Mouse (Mus musculus) layer of hippocampus, postnatal 36 days (tissue): ENCODE data around the gene Magohb. TPM values are rescaled to one million over a fixed set of nuclear protein-coding genes. Genes with fewer than 3 reads are reported as not detected.
"Not testable (repeated sequence)": the region's sequence is repeated elsewhere in the genome, so short reads cannot be mapped to it uniquely, and the experiment has no call there.

Source experiments
- DNase-seq, 2 experiments: peaks; one replicate each; pipeline ENCODE4 v3.0.0; 2022
- total RNA-seq, 2 experiments: library from RNA; stranded (reverse); gene quantifications; 2 replicates each; pipeline ENCODE4 v1.2.3; 2021

Magohb gene
- total RNA-seq: 10 to 100 TPM in 1 of 2 experiments, 1 to 10 TPM in 1; 9.7 to 14.1 TPM

DNA sequence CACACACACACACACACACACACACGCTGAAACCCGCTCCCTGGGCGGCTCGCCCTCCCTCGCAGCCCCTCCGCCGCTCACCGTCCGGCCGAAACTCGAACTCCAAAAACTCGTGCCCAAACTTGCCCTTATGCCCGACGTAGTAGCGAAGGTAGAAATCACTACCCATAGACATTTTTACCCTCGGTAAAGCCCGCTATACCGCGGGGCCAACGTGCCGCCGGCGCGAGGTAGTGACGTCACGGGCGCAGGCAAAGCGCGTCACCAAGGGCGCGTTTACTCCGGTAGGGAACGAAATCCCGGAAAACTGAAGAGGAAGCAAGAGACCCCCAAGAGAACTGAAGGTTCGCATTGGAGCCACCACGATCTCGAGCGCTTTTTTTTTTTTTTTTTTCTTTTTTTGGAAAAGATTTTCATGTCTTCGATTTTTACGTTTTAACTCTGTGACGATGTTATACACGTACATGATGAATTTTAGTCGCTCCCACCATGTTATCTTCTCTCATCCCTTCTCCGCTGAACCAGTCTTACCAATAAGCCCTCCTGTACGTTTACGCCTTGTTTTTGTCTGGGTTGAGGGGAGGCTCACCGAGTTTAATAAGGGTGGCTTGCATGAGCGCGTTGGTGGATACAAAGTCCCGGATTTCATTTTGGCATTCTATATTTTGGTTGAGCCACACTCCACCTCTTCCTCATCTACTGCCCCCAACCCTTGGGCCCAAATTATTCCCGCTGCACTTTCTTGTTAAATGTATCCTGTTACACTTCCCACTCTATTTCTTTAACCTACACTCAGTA is at the start of gene Magohb:
Gene Magohb (minus strand): TSS at position 254 of the 798 bp plus-strand sequence.
- DNase-seq: peak; percentile 80 to 81

DNA sequence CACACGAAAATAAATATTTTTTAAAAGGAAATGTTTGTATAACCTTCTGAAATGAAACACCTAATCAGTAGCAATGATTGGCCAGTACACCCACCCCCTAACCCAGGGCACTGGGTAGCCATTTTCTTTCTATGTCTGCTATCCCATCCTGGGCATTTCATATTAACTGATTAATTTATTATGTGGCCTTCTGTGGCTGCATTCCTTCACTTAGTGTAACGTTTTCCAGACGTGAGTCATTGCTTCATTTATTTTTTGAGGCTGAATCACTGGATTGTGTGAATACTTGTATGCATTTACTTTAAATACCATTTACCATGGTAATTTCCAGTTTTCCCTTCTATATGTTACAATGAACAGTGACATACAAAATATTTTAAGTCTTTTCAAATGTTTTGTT is 47.0 kb upstream of the Magohb start:
- DNase-seq: no peak

DNA sequence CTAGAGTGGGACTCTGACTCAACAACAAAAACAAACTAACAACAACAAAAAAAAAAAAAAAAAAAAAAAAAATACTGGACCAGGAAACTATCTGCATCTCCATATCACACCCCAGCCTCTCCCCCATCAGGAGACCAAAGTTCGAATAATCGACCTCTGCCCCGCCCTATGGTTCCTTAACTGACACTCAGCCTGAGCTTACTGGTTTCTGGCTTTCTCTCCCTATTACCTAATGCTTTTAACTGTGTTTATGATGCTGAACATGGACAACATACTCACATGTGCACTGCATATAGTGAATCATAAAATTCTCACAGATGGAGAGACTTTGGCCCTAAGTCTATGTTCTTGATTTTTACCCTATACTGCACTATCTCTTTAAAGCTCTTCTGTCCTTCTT is 46.3 kb upstream of the Magohb start:
- no peak for DNase-seq

DNA sequence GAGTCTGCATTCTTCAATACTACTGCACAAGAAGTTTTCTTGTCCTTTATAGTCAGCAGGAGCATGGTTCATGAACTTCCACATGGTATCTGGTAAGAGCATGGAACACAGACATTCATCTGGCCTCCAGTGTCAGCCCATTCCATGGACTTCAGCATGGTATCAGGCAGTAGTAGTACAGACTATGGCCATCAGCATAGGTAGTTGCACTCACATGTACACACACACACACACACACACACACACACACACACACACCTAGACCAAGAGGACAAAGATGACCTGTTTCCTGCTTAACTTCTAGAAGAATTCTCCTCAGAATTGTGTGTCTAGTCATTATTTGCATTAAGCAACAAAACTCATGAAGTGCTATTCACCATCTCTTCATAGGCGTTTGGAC is 45.7 kb upstream of the Magohb start:
- DNase-seq: no peak

DNA sequence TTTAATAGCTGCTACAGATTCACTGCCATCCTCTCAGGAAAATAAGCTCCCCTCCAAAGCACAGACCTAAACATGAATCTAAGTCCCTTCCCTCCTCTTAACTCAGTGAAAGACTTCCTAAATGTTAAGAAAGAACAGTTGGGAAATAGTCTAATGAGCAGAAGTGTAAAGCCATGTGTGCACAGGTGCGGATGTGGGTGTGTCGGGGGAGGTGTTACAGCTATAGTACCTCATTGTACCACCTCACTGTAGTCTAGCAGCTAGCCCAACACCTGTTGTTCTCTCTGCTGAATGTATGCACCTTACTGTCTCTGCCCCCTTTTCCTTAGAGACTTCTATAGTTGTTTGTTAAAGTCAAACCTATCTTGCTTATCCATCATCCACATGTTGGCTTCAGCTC is 34.0 kb upstream of the Magohb start:
- DNase-seq: no peak

DNA sequence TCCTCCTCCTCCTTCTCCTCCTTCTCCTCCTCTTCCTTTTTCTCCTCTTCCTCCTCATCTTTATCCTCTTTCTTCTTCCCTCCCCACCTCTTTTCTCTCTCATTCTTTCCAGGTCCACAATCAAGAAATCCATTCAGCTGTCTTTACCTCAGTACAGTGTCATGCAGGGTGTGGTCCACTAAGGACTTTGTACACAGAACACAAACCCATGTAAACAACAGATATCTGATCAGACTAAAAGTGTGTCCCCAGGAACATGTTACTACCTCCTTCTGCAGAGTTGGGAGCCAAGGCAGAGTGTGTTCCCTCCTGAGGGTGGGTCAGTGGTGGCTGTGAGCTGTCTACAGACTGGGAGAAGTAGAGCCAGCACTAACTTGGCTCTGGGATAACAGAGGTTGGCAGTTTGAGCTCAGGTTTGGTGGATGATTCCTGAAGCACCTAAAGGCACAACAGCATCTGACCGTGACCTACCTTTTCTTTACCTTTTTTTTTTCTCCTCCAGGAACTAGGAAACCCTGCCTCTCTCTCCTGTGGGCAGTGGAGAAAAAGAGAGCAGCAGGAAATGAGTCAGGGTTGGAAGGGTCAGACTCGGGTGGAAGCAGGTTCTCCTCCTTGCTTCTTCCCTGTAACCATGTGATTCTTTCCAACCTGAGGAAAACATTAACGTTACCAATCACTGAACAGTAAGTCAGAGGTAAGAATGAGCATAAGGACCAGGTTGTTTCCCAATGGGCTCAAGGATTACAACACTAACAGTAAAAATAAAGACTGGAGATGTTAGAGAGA is 29.0 kb upstream of the Magohb start:
- no peak for DNase-seq

DNA sequence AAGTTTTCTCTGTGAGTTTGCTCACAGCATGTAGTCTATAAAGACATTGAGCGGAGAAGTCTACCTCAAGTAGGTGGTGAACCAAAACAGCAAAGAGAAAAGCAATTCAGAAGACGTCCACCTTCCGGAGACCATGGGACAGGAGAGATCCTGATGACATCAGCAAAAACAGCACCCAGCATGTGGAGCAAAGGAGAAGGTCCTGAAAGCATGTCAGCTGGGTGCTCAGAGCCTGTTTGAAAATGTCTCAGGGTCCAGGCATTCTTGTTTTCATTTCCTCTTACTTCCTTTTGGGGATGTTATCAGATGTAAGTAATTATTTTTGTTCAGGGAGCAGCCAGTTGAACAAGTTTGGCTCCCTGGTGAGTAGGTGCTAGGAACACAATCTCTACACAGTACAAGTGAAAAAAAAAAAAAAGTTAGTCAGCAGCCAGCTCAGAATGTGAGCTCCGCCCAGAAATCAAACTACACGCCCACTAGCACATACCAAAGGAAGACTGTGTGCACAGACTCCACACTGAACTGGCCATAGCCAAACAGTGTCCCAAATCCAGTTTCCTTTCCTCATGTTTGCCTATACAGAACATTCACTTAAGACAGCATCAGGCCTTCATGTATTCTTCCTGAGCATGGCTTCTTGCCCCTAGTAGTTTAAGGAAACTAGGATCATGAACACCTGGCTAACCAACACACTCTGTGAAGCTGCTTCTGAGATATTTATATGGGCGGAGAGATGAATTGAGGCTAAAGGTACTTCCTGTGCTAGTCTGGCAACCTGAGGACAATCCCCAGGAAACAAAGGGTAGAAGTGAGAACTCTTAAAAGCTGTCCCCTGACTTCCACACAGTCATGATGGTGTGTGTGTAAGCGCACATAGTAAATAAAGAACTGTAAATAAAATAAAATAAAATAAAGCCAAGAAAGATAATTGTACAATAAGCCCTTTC is 23.4 kb upstream of the Magohb start:
- DNase-seq: no peak

DNA sequence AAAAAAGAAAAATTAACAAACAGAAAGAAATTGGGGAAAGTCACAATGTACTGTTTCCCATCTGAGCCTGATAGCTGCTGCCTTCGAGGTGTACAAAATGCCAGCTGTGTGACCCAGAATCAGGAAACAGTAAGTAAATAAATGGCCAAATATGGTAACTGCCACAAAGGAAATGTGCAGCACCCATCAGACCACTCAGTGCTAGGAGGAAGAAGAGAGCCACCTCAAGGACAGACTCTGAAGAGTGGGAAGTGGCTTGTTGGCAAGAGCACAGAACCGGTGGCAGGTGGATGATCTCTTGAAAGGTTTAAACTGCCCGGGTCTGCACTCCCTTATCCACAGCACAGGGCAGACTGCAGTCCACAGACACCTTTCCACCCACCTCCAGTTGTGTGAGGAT is 15.0 kb upstream of the Magohb start:
- no peak for DNase-seq

DNA sequence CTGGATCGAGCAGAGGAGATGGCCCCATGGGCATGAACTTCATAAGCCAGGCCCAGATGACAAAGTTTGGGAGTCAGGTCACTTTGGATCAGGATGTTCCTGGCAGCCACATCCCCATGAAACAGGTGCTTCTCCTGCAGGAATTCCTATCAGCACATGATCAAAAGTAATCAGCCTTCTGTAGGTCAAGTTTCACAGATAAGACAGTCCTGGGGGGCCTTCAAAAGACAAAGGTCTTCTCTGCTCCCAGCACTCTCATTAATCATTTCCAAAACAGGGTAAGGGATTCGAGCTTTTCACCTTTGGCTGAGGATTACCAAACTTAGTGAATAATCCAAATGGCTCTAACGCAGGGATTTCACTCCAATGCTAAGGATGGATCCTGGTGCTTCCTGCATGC is 11.7 kb upstream of the Magohb start:
- no peak for DNase-seq

DNA sequence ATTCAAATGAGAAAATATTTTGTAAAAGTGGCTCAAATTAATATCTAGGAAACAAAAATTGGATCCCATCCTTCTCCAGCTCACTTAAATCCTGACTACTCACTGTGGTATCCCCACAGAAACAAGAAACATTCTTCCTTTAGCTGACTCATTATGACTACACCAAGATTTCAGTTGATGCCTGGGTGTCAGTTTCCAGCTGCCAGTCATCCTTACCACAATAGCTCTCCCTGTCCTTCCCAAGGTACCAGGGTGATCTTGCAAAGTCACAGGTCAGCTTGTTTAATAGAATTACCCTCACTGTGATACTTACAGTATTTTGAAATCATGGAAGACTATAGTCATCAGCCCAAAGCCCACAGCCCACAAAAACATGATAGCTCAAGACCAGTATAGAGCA is 5.5 kb upstream of the Magohb start:
- DNase-seq: no peak

DNA sequence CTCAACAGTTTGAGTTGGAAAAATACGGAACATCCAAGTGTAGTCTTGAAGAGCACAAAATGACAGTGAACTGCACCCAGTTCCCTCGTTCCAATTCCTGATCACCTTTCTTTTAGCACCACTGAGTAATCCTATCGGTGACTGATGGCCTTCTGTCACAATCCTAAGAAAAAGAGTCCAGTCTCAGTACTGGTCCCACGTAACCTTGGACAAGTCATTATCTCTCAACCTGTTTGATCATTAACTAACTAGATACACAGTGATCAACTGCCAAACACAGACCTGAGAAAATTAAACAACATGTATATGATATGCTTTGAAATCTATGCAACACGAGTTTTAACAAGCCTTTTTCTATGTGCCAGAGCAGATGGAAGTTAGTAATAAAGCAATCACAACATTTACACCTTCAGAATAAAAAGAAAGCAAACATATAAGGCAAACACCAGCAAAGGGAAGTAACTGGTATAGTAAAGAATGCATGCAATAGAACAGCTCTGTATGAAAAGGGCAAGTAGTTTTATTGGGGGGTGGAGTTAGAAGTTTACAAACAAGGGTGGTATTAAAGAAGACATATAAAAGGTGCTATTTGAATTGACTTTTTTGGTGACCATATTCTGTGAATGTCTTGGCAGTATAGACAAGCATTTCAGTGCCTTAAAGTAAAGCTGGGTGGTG is 1.5 kb upstream of the Magohb start:
- no peak for DNase-seq

DNA sequence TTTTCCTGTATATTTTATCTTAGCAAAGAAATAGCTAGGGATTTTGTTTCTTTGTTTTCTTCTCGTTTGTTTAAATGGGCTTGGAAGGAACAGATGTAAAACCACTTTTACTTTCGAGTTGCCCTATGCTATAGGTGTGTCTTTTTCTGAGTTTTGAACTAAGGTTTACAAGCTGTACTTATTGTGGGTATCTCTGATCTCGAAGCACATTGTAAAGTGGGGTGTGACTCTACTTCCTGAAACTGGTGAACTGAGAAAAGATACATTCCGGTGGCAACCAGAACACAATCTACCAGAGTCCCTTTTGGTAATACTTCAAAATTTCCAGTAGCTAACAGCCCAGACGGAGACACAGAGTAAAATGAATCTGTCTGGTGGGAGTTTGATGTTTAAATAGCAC is 872 bp upstream of the Magohb start:
- DNase-seq: no peak

DNA sequence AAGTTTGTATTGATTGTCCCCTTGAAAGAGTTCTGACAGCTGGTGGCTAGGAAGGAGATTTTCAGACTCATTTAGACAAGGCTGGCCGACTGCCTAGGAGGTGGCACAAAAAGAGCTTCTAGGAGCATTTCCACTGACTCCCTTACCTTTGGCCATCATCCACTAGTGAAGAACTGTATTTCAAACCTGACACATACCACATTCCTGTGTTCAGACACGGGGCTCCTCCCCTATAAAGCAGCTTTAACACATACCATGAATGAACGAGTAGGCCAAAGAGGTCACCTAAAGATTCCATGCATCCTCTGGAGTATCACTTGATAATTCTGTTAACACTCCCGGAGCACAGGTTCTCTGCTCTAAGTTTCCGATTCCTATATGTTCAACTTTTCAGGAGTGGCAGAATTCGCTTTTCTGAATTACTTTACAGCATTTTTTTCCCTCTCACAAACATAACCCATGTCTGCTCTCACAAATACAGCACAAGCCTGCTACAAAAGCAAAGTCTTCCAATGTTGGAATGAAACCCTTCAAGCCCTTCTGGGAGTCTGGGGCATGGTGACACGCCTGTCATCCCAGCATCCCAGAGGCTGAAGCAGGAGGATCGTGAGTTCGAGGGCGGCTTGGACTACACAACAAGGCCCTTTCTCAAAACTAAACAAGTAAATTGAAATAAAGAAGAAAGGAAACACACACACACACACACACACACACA is 611 bp downstream of the Magohb start:
- no peak for DNase-seq

DNA sequence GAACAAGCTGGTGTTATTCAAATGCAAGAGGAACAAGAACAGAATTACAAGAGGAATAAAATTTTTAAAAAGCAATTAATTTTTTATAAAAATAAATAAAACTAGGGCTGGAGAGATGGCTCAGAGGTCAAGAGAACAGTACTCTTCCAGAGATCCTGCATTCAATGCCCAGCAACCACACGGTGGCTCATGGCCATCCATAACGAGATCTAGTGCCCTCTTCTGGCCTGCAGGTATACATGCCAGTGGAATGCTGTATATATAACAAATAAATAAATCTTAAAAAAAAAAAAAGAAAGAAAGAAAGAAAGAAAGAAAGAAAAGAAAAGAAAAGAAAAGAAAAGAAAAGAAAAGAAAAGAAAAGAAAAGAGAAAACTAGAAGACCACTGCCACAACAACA is 2.6 kb downstream of the Magohb start:
- no peak for DNase-seq

DNA sequence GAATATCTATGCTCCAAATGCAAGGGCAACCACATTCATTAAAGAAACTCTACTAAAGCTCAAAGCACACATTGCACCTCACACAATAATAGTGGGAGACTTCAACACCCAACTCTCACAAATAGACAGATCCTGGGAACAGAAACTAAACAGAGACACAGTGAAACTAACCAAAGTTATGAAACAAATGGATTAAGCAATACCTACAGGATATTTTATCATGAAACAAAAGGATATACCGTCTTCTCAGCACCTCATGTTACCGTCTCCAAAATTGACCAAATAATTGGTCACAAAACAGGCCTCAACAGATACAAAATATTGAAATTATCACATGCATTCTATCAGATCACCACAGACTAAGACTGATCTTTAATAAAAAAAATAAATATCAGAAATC is 14.9 kb downstream of the Magohb start:
- not testable (repeated sequence) for DNase-seq

DNA sequence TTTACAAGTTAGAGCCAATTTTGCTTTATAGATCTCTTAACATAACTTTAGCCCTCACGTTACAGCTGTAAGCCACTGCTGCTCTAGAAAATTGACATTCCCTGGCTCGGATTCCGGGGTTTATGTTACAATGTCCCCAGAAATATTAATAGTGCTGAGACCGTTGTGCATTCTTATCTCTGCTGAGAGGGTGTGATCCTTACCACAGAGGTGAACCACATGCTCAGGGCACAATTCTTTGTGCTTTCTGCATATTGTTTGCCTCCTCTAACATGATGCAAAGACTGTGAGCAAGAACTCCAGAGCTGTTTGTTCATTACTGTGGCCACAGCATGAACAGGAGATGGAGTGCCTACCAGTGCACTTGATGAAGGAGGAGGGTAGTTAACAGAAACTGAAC is 16.4 kb downstream of the Magohb start:
- no peak for DNase-seq

DNA sequence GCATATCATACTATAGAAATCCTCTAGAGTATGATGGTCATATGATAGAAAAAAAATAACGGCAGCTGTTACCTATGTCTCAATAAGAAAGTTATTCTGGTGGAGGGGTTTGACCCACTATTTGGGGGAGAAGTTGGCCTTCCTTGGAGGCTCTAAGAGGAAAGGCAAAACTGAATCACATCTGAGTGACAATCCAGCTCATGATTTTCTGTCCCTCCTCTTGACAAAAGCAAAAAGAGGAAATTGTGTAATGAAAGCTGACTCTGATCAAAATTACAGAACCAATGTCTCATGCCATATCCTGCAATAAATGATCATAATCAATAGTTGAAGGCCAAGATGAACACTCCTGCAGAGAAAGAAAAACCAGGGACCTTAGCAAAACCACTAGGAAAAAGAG is 20.7 kb downstream of the Magohb start:
- no peak for DNase-seq

DNA sequence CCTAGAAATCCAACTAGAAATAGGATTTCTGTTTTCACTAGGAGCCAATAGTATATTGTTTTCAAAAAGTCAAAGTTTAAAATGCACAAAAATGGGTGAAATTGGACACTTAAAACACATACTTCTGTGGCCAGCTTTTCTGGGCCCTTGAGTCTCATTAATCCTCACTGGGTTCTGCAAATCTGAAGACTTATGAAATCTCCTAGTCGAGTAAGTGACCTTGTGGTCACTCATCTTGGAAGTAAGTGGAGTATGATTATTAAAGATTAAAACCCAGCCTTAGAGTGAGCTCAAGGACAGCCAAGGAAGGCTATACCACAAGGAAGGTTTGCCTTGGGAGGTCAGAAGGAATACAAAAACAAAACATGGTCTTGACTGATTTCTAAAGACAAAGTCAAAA is 22.7 kb downstream of the Magohb start:
- no peak for DNase-seq

DNA sequence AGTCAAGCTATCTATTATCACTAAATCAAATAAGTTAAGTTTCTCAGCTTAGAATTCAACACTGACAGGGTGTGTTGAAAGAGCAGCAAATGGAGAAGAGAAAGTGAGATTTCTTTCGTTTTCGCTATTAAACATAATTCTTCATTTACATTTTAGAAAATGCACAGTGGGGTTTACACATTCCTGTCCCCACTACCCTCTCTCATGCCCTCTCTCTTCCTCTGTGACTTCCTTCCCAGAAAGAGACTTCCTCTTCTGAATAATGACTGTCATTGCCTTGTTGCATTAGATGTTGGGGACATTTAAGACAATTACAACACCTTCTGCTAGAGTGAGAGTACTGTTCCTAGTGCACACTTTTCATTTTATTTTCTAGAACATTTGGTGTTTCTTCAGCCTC is 23.4 kb downstream of the Magohb start:
- DNase-seq: no peak

DNA sequence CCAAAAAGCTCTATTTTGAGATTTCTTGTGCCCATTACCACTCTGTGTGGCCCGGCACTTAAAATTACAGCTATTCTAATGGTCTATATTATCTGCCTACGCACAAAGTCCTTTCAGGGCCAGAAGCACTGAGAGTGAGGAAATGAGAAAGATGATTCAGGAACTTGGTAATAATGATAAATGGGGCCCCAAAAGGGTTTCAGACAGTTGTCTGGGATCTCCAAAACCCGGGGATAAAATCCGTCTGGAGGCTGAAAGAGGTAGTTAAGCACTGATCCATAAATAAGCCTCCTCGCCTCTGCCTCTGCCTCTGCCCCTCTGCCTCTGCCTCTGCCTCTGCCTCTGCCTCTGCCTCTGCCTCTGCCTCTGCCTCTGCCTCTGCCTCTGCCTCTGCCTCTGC is 28.9 kb downstream of the Magohb start:
- no peak for DNase-seq

DNA sequence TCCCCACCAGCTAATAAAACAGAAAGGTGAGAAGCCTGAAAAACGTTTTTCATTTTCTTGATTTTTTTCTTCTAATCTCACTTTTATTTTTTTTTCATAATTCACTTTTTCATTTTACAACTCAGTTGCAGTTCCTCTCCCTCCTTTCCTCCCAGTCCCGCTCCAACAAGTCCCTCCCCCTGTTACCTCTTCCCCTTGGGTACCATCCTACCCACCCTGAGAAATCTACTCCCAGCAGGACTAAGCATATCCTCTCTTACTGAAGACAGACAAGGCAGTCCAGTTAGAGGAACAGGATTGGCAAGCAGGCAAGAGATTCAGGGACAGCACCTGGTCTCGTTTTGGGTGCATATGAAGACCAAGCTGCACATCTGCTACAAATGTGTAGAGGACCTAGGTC is 30.3 kb downstream of the Magohb start:
- DNase-seq: no peak

DNA sequence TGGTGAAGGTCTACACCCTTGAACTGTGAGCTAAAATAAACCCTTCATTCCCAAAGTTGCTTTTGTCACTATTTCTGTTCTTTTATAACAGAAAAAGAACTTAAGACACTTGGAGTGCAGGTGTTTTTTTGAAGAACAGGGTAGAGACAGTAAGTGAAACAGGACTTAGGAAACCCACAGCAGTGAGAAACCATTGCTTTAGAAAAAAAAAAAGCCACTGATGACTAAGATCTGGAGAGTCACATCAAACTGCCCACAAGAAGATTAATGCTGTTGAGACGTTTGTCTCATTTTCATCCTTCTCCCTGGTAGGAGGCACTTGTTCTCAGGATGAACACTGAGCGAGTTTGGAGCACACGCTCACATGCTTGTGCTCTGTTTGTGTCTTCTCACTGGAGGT is 31.0 kb downstream of the Magohb start:
- no peak for DNase-seq
